Mouse (Mus musculus) midbrain, embryonic 14.5 days (tissue): ENCODE measurements at regions not wholly inside any gene's neighbourhood (a gene's known extent, or its start where the extent isn't known, plus 50 kb on each side); places are given as distances from the start of the nearest gene placed in this dataset.

Experiments
- ATAC-seq: fragments of 200-750 bp; cut with Nextera tagmentation; 2 replicates; pipeline ENCODE4 v1.8.0; 2017; ENCODE audit warnings: moderate number of reproducible peaks, moderate library complexity; ENCODE audit not compliant: low FRiP score, low TSS enrichment
- DNase-seq: peaks from one replicate; pipeline ENCODE4 v3.0.0-alpha.2; 2015
- H3K27ac ChIP-seq: fragments of 300-500 bp; sonication (generic); replicated peaks from 2 replicates; pipeline ENCODE4 v1.5.1; 2014; ENCODE audit warnings: mild to moderate bottlenecking, low read depth, low read length, moderate library complexity
- H3K27me3 ChIP-seq: fragments of 300-500 bp; sonication (generic); 2 replicates; pipeline ENCODE4 v1.6.1; 2014; ENCODE audit warnings: low read length, control low read depth, mixed read lengths; ENCODE audit not compliant: control insufficient read depth, insufficient read depth
- H3K36me3 ChIP-seq: fragments of 300-500 bp; sonication (generic); 2 replicates; pipeline ENCODE4 v1.6.1; 2014; ENCODE audit warnings: low read length, control low read depth; ENCODE audit not compliant: control insufficient read depth, insufficient read depth
- H3K4me1 ChIP-seq: fragments of 300-500 bp; sonication (generic); 2 replicates; pipeline ENCODE4 v1.6.1; 2014; ENCODE audit warnings: mild to moderate bottlenecking, antibody characterized with exemption, low read length, control low read depth; ENCODE audit not compliant: control insufficient read depth, insufficient read depth
- H3K4me2 ChIP-seq: fragments of 300-500 bp; sonication (generic); 2 replicates; pipeline ENCODE4 v1.6.1; 2014; ENCODE audit warnings: mild to moderate bottlenecking, low read length, moderate library complexity
- H3K4me3 ChIP-seq: fragments of 300-500 bp; sonication (generic); replicated peaks from 2 replicates; pipeline ENCODE4 v1.5.1; 2014; ENCODE audit warnings: low read depth, low read length
- H3K9ac ChIP-seq: fragments of 300-500 bp; sonication (generic); replicated peaks from 2 replicates; pipeline ENCODE4 v1.6.1; 2014; ENCODE audit warnings: mild to moderate bottlenecking, low read length, moderate library complexity
- H3K9me3 ChIP-seq: fragments of 300-500 bp; sonication (generic); 2 replicates; pipeline ENCODE4 v1.6.1; 2016; ENCODE audit warnings: low read length, control low read depth, mixed read lengths; ENCODE audit not compliant: control insufficient read depth
- WGBS: fragments of 180-500 bp; shearing (Covaris S2); extraction: QIAGEN DNeasy Blood & Tissue Kit; methylation state at CpG from one replicate; pipeline ENCODE4 v1.1.7; 2014; 5-methylcytosine and 5-hydroxymethylcytosine counted together

DNA sequence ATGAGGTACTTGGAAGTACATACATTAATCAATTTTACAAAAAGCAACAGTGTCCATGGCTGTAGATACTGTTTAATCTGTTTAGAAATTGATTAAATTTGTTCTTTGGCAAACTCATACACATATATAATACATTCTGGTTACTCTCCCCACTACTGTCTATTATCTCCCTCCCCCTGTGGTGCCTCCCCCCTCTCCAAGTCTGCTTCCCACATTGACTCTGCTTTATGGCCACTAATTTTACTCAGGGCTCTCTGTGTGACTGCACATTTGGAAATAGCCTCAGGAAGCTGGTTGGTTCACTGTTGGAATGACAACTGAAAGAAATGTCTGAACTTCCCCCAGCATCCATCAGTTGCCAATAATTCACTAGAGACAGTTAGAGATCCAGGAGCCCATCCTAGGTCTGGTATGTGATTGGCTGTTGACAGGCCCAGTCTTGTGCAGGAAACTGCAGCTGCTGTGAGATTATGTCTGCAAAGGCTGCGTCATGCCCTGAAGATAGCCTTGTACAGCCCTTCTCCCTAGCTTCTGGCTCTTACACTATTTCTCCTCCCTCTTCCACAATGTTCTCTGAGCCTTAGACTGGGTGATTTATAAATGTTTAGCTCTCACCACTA lies 204.6 kb upstream of the Trib2 start:
- DNase-seq (no peak), ATAC-seq (no peak)
- Histone ChIP-seq H3K9me3 (no peaks in the 10 kb centered on the region), H3K9ac (no peak overlapping the region), H3K4me1 (no peaks in the 10 kb centered on the region), H3K27ac (no peak overlapping the region), H3K4me3 (no peak overlapping the region), H3K27me3 (no peaks in the 10 kb centered on the region), H3K36me3 (no peaks in the 10 kb centered on the region), H3K4me2 (no peak overlapping the region)
- WGBS: 89% methylated on average over 1 of the region's 1 CpGs

DNA sequence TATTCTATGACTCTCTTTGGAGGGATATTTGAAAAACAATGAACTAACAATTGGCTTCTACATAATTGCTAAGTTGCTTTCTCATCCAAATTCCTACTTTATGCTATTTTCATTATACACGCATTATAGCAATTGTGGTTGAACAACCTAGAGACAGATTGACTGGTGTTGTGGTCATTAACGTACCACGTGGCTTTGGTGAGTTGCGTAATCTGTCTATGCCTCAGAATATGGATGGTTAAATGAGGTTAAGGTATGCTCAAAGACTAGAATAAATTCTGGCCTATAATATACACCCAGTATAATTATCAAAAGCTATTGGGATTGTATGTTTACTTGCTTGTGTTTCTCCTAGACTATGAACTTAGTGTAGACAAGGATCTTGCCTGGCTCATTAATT lies 201.5 kb upstream of the Trib2 start:
- H3K27ac ChIP-seq: no peak overlapping the region
- H3K27me3 ChIP-seq: no peaks in the 10 kb centered on the region
- no peak overlapping the region for H3K9ac ChIP-seq
- H3K4me2 ChIP-seq: no peak overlapping the region
- no peak overlapping the region for H3K4me3 ChIP-seq
- no peaks in the 10 kb centered on the region for H3K4me1 ChIP-seq
- ATAC-seq (no peak), DNase-seq (no peak)
- no peaks in the 10 kb centered on the region for H3K9me3 ChIP-seq
- WGBS: 93% methylated on average over 4 of the region's 4 CpGs
- no peaks in the 10 kb centered on the region for H3K36me3 ChIP-seq

- Histone ChIP-seq H3K9me3 (no peaks in the 10 kb centered on the region), H3K4me1 (no peaks in the 10 kb centered on the region), H3K36me3 (no peaks in the 10 kb centered on the region), H3K27me3 (no peaks in the 10 kb centered on the region), H3K27ac (no peak overlapping the region), H3K4me2 (no peak overlapping the region), H3K9ac (no peak overlapping the region), H3K4me3 (no peak overlapping the region)
- WGBS: 98% methylated on average over 1 of the region's 1 CpGs
- DNase-seq (no peak), ATAC-seq (no peak)
Measured at GRCm38 (mm10) chr12:16016621-16017020, 199.9 kb upstream of the Trib2 start.

DNA sequence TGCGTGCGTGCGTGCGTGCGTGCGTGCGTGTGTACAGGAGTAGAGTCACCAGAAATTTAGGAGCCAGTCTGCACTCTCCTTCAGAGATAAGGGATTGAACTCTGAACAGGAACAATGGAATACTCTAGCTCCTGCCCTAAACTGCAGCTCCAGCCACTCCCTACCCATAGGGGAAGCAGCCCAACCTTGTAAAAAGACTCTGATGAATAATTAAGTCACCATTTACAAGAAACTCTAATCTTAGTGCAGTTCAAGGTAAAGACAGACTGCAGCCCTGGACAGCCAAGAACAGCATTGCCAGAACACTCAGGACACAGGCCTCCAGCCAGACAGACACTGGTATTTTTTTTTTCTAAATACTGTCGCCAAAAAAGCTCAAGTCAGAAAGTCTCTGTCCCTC lies 198.9 kb upstream of the Trib2 start:
- no peak overlapping the region for H3K9ac ChIP-seq
- no peak for DNase-seq
- no peak overlapping the region for H3K4me2 ChIP-seq
- H3K27ac ChIP-seq: no peak overlapping the region
- no peaks in the 10 kb centered on the region for H3K27me3 ChIP-seq
- no peaks in the 10 kb centered on the region for H3K36me3 ChIP-seq
- H3K4me1 ChIP-seq: no peaks in the 10 kb centered on the region
- no peaks in the 10 kb centered on the region for H3K9me3 ChIP-seq
- WGBS: 93% methylated on average over 8 of the region's 8 CpGs
- H3K4me3 ChIP-seq: no peak overlapping the region
- ATAC-seq: no peak

DNA sequence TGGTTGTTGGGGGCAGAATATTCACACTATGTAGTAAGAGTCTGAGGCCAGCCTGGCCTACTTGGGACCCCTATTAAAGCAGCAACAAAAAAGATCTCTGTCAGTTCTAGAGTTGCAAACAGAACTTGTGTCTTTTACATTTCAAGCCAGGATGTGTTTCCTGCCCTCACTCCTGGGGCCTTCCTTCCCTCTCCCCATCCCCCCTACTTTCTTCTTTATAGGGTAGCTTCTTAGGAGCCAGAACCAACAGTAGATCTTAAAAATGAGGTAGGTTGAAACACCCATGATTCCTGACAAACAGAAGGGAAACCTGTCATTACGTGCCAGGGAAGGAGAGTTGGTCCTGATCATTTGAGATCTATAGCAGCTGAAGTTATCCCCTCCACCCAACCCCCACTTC lies 198.0 kb upstream of the Trib2 start:
- H3K4me3 ChIP-seq: no peak overlapping the region
- H3K36me3 ChIP-seq: no peaks in the 10 kb centered on the region
- no peak overlapping the region for H3K4me2 ChIP-seq
- no peak overlapping the region for H3K27ac ChIP-seq
- DNase-seq (no peak), ATAC-seq (no peak)
- H3K9me3 ChIP-seq: no peaks in the 10 kb centered on the region
- no peak overlapping the region for H3K9ac ChIP-seq
- no peaks in the 10 kb centered on the region for H3K4me1 ChIP-seq
- no peaks in the 10 kb centered on the region for H3K27me3 ChIP-seq
- WGBS: 93% methylated on average over 1 of the region's 1 CpGs

GRCm38 (mm10) chr12:16013861-16014630 lies 197.3 kb upstream of the Trib2 start:
- WGBS: 87% methylated on average over 6 of the region's 6 CpGs

GRCm38 (mm10) chr12:16013354-16013753 lies 196.6 kb upstream of the Trib2 start:
- ATAC-seq (no peak), DNase-seq (no peak)
- H3K9ac ChIP-seq: no peak overlapping the region
- no peak overlapping the region for H3K27ac ChIP-seq
- 75% methylated on average over 2 of the region's 2 CpGs for WGBS
- no peak overlapping the region for H3K4me2 ChIP-seq
- no peaks in the 10 kb centered on the region; the same call in 1 of the 2 replicates for H3K4me1 ChIP-seq
- no peaks in the 10 kb centered on the region for H3K9me3 ChIP-seq
- H3K27me3 ChIP-seq: no peaks in the 10 kb centered on the region
- H3K36me3 ChIP-seq: no peaks in the 10 kb centered on the region
- H3K4me3 ChIP-seq: no peak overlapping the region

More at GRCm38 (mm10) chr12:16013861-16014630, 197.3 kb upstream of the Trib2 start:
- Histone ChIP-seq H3K4me2 (no peak overlapping the region), H3K9me3 (no peaks in the 10 kb centered on the region), H3K4me1 (no peaks in the 10 kb centered on the region; the same call in 1 of the 2 replicates), H3K27me3 (no peaks in the 10 kb centered on the region), H3K4me3 (no peak overlapping the region), H3K36me3 (no peaks in the 10 kb centered on the region), H3K9ac (no peak overlapping the region), H3K27ac (no peak overlapping the region)
- DNase-seq (no peak), ATAC-seq (no peak)

- no peak; the same call in 1 of the 2 replicates for ATAC-seq
- 69% methylated on average over 4 of the region's 4 CpGs for WGBS
- DNase-seq: no peak
- Histone ChIP-seq H3K36me3 (no peaks in the 10 kb centered on the region), H3K27ac (no peak overlapping the region), H3K4me3 (no peak overlapping the region), H3K9me3 (no peaks in the 10 kb centered on the region), H3K9ac (no peak overlapping the region), H3K4me1 (no peaks in the 10 kb centered on the region; the same call in 1 of the 2 replicates), H3K4me2 (no peak overlapping the region), H3K27me3 (no peaks in the 10 kb centered on the region)
Measured at GRCm38 (mm10) chr12:16012081-16012480, 195.4 kb upstream of the Trib2 start.
